Mouse (Mus musculus): ENCODE results near the gene Echdc3. TPM values are rescaled to one million over a fixed set of nuclear protein-coding genes. Genes with fewer than 3 reads are reported as not detected.

Echdc3 gene
- total RNA-seq (2023): not detected

GRCm38 (mm10) chr2:6212724-6213511 is at the start of gene Echdc3:
Echdc3 (minus strand) TSS chr2:6213033.

Other genes with a start within 250 kb of the Echdc3 start
- not detected for gene Proser2, start 82.8 kb downstream of the Echdc3 start, total RNA-seq (2023)
- gene Usp6nl, start 109.6 kb upstream of the Echdc3 start, total RNA-seq (2023): 21.6 TPM